Comparison of ENCODE assay signal across 1 mouse cellular context in genomic region chr12:116315498-116315897, GRCm38 (mm10).
TF ChIP-seq lines count a peak whose summit lies in the region.

No protein-coding gene starts in this region.

TF ChIP-seq in MEL, 35 proteins besides CTCF, POLR2A, EP300 and RAD21 (continued from another document):
- peak; percentile 19; the same call in 1 of the 2 replicates for TF ChIP-seq SMC3 (IDR thresholded peaks at IDR 0.05; ENCODE audit: low read depth, low read length)
- TF ChIP-seq E2F4 (IDR thresholded peaks at IDR 0.05; ENCODE audit: borderline replicate concordance, low read depth, low read length): no peak
TF ChIP-seq in MEL: peak in this region for 14.
